Mouse (Mus musculus) C2C12 (cell line): ENCODE data around the gene Mindy1.

ENCODE experiments used
- CTCF ChIP-seq: IDR thresholded peaks from one replicate; pipeline ENCODE4 v1.5.1; 2011; ENCODE audit not compliant: control insufficient read depth, insufficient read depth, insufficient read length
- USF1 ChIP-seq: IDR thresholded peaks from one replicate; pipeline ENCODE4 v1.6.1; 2011; ENCODE audit warnings: low read depth, mild to moderate bottlenecking, control low read depth, moderate library complexity

GRCm38 (mm10) chr3:95295321-95296102 is 14.4 kb downstream of the Mindy1 start:
- TF ChIP-seq CTCF (no peak), USF1 (no peak)
